In genomic region chr9:85165632-85166031, GRCm38 (mm10) we compare ENCODE assay signal across 19 mouse cellular contexts.
DNase-seq lines count a peak whose midpoint lies in the region; ATAC-seq lines count a peak whose summit lies in the region.
"Had no signal": no experiment of that assay in that cellular context is flagged by ENCODE, and none has a peak within 500 bp of the region (broad histone marks: within the 10 kb centered on the region; RNA-seq: fewer than 3 reads in every experiment).

No protein-coding gene starts in this region.

- peak; percentile 11 for DNase-seq in 416B (ENCODE audit: low read depth)
- DNase-seq in left cerebral cortex, adult 9 months (ENCODE audit: low spot score in 2 of 2): no peak
- DNase-seq in right cerebral cortex, adult 2 months (ENCODE audit: low spot score in 2 of 2): no peak
- DNase-seq: adrenal gland, adult 8-10 months; adrenal gland, postnatal 14 days; adrenal gland, postnatal 36 days; cerebellum, adult 11-12 months; cerebellum, adult 2 months; cerebellum, adult 9-10 months; cerebellum, postnatal 14 days; cerebellum, postnatal 36 days; embryo, embryonic 11 days; forebrain, postnatal 0 days had no signal

- ATAC-seq in granulocyte monocyte progenitor cell, adult 5-6 weeks (replicated peaks; ENCODE audit: poor library complexity, severe bottlenecking): peak; percentile 44; the same call in 1 of the 2 replicates
- peak; percentile 50; the same call in 1 of the 2 replicates for ATAC-seq in megakaryocyte progenitor cell, adult 5-6 weeks (replicated peaks; ENCODE audit: poor library complexity)
- ATAC-seq: activated CD4-positive, CD25-positive, alpha-beta regulatory T cell, adult 4 months; forebrain, embryonic 13.5 days; forebrain, embryonic 15.5 days; forebrain, postnatal 0 days; Patski had no signal
